Mouse (Mus musculus): ENCODE data around the gene Map3k15.
A peak's percentile ranks its signal among the peaks of the same experiment; 100 is the strongest.

Map3k15 gene

DNA sequence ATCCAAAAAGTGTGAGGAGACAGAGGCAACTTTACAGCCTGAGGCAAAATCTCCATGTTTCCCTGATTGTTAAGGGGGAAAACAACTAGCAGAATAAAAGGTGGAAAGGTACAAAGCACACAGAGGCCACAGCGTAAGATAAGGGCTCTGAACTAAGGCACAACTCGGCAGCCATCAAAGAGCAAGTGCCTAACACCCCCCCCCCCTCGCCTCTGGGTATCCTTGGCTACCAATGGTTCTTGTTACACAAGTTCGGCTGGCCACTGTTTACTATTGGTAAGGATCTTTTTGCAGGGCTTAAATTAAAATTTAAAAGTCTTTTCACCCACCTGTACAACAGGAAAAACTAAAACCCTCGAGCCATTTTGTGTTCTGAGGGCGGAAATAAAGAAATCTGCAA lies 147.5 kb downstream of the Map3k15 start:
- no peak for DNase-seq (ENCODE audit: low spot score)

DNA sequence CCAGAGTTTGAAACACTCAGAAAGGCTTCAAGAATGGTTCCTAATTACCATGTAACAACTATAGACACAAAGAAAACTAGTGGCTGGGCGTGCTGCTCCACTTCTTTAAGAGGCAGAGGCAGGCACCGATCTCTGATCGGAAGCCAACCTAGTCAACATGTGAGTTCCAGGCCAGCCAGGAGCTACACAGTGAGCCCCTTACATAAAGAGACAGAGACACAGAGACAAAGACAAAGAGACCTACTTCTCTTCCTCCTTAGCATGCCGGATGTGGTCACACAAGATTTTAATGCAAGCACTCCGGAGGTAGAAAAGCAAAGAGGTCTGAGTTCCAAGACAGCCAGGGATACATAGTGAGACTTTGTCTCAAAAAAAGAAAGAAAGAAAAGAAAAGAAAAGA lies 147.9 kb downstream of the Map3k15 start:
- DNase-seq (ENCODE audit: low spot score) = no peak

DNA sequence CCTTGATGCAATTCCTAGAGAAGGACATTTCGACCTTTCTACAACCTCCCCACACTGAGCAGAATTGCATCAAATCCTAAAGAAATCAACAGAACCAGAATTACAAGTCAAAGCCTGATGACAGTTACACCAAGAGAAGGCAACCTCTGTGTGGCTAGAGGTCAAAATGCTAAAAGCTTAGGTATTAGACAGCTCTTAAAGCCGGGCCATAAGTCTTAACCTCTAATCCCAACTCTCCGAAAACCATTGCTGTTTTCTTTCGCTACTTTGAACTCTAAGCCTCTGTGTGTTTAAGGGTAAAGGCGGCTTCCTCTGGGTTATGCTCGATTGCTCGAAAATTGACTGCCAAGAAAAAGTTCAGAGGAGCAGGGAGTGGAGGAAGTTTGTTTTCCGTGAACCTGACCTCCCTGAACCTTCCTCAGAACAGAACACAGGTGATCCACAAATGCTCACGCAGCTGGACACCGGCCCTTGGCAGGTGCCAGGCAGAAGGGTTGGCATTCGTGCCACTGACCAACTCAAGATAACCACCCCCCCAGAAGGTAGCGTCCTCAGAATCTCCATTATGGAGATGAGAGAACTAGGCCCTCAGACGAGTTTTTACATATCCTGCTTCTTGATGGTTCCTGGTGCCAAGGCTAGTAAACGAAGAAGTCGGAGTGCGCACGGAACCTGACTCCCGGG lies 149.1 kb downstream of the Map3k15 start:
- no peak for DNase-seq (ENCODE audit: low spot score)

DNA sequence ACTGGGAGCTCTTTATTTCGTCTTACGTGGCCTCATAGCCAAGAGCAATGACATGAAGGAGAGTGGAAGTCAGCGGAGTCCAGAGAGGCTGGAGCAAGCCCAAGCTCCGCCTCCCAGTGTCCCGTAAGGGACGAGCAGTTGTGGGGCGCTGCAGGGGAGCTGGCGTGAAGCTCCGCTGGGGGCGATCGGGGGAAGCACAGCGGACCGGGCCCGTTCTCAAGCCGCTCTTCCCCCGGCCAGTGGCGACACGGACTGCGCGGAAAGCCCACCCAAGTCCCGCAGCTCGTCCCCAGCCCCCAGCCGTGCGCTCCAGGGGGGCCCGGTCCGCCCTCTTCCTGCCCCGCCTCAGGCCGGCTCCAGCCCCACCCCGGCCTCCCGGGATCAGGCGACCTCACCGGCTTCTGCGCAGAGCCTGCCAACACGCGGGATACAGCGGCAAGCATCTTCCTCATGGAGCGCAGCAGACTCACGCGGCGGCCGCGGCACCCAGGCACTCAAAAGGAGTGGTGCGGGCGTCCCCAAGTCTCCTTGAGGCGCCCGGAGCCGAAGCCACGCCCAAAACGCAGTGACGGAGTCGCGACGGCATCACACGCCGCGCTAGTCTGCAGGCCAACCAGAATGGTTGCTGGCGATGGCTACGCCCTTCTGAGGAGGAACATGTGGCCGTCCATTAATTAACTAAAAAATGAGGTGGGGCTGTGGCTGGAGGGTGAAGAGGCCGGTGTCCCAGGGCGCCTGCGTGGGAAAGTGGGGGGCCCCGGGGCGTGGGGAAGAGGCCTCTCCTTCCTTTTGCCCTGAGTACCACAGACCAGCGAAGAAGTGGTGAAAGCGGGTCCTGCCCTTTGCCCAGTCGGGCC lies 149.9 kb downstream of the Map3k15 start, which contains the start of gene Pdha1:
TSS of gene Pdha1 (minus strand) at position 553 of the 857 bp plus-strand sequence.
- peak; percentile 72 for DNase-seq (ENCODE audit: low spot score)

DNA sequence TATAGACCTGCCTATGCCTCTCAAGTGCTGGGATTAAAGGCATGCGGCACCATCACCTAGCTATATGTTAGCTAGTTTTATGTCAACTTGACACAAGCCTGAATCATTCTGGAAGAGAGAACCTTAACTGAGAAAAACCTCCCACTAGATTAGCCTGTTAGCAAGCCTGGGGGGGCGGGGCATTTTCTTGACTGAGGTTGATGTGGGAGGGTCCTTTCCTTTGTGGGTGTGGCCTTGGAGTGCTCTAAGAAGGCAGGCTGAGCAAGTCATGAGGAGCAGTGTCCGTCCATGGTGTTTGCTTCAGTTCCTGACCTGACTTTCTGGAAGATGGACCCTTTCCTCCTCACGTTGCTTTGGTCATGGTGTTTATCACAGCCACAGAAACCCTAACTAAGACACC lies 158.6 kb downstream of the Map3k15 start:
- no peak for DNase-seq (ENCODE audit: low spot score)

DNA sequence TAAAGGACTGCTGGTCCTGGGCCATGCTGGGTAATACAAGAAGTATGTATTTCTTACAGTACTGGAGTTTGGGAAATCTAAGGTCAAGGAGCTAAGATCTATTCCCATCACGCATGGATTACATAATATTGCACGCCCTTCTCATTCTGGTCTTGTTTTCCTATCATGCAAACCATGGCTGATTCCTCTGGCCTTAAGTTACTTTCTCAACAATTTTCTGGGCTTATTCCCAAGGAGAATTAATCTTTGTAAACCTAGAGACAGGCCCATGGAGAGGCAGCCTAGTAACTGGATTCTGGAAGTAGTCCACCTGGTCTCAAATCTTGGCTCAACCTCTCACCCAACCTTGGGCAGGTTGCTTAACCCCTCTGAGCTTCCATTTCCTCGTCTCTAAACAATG lies 159.2 kb downstream of the Map3k15 start:
- DNase-seq (ENCODE audit: low spot score) = no peak

DNA sequence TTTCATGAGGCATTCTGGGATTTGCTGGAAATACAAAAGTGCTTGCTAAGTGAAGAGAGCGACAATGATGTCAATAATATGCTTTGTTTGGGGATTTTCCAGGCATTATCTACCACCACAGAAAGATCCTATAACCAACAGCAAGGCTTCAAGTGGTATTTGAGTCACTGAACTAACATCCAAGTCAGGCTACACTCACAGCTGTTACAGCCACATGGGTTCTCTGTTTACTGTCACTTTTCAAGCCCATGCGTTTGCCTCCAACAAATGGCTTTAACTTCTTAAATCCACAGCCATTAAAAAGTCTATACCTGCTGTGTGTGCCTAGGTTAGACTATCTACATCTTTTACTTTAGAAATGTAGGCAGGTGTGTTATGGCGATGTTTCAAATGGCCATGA lies 160.6 kb downstream of the Map3k15 start:
- no peak for DNase-seq (ENCODE audit: low spot score)

DNA sequence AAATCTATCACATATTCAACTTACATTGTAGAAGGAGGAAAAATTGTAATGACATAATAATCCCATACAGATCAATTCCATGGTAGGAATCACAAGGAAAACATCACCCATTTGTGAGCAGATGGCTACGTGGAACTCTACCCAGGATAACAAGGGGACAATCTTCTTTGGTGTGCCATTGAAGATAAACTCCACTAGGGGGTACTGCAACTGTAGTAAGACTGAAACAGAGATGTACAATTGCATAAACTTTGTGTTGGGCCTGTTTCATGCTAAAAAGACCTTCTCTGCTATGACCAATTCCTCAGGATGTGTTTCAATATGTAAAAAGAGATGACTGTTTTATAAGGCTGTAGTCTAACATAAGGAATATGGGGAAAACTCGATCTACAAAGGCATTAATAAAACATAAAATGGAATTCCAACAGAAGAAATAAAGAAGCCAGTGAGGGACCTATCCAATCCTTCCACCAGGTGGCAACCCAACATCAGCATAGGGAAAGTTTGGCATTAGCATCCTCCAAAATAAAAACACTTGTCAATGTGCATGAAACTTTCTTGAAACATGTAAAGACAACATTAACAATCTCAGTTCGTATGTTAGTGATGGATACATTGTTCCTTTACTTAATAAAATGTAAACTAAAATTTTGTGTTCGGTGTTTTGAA lies 165.0 kb downstream of the Map3k15 start:
- no peak for DNase-seq (ENCODE audit: low spot score)

DNA sequence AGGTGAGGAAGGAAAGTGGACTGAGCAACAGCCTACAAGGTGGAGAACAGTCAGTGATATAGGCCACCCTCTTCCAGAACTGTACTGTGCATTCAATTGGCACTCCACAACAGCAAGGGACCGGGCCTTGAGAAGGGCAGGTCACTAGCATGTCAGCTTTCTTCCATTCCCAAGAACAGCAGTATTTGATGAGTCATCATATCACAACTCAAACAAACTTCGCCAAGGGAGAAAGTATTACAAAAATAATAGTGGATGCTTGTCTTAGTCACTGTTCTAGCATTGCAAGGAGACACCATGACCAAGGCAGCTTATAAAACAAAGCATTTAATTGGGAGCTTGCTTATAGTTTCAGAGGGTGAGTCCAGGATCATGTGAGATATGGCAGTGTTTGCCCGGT lies 176.0 kb downstream of the Map3k15 start:
- DNase-seq (ENCODE audit: low spot score) = no peak

DNA sequence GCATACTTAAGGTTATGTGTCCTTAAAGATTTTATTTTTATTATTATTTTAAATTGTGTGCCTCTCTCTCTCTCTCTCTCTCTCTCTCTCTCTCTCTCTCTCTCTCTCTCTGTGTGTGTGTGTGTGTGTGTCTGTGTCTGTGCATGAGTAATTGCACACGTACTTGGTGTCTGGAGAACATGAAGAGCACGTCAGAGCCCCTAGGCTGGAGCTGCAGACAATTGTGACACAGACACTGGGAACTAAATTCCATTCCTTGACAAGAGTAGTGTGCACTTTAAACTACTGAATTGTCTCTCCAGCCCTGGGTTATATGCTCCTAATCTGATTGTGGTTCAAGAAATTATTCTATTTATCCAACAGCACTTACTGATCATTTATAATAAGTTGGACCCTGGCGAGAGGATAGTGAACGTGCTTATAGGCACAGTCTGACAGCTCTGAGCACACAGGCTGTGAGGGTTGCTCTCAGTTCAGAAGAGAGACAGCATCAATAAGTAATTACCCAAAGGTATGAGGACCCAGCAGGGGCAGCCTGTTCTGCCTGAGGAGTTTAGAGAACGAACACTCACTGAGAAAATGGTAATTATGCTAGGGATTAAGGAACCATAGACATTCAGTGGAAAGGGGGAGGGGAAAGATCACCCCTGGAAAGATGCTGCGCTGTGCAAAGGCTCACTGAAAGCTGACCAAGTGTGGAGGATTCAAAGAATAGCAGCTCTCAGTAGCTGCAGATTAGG lies 178.2 kb downstream of the Map3k15 start:
- no peak for DNase-seq (ENCODE audit: low spot score)

DNA sequence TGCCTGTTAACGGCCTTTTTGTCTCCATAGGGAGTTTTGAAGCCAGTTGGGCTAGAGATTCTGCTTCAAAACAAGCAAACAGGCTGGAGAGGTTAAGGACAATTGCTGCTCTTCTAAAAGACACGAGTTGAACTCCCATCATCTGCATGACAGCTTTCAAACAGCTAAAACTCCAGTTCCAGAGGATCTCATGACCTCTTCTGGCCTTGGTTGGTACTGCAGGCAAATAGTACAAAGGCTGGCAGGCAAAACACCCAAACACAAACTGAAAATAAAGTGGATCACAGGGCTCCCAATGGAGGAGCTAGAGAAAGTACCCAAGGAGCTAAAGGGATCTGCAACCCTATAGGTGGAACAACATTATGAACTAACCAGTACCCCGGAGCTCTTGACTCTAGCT lies 181.9 kb downstream of the Map3k15 start:
- peak; percentile 47 for DNase-seq (ENCODE audit: low spot score)

Data from ovary, postnatal 14 days (tissue).